Mouse (Mus musculus): Measurements from ENCODE around the gene Crlf2. TPM values are rescaled to one million over a fixed set of nuclear protein-coding genes. Genes with fewer than 3 reads are reported as not detected.

The Crlf2 gene
- 10 to 100 TPM; 24.3 to 26.5 TPM for total RNA-seq (2021)
- long read RNA-seq, experiment 1, partial matches to known transcripts: 4 of 13 reads
- long read RNA-seq, experiment 1, other reads (novel, unspliced or antisense): 3 of 13 reads
- long read RNA-seq, experiment 2, partial matches to known transcripts: 7 of 11 reads
- long read RNA-seq, experiment 2, other reads (novel, unspliced or antisense): 2 of 11 reads

GRCm38 (mm10) chr5:109558404-109559160 is at the start of gene Crlf2:
Gene Crlf2, minus strand, starts transcription at chr5:109558993.
- DNase-seq (ENCODE audit: low spot score in 2 of 2): peak; percentile 91 to 92
- H3K27ac ChIP-seq: peak within 1 kb of the TSS; percentile 98
- peak within 1 kb of the TSS; percentile 71 for H3K4me3 ChIP-seq
- TF ChIP-seq CTCF (conservative IDR thresholded peaks at IDR 0.05): no peak

DNA sequence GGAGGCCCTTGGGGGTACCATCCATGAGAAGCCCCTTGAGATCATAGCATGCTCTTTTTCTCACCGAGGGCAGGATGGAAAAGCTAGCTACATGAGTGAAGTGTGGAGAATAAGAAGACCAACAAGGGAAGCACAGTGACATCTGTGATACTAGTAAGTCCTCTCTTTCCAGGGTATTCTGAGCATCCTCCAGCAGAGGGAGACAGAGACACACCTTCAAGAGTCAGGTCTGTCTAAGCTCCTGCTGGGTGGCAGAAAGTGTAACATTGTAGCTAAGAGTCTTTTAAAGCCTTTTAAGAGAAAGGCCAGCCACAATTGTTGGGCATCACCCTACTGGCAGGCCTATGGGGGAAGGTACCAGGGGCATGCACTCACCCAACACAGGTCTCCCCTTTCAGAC is 43.8 kb upstream of the Crlf2 start:
- DNase-seq (ENCODE audit: low spot score in 2 of 2): no peak

DNA sequence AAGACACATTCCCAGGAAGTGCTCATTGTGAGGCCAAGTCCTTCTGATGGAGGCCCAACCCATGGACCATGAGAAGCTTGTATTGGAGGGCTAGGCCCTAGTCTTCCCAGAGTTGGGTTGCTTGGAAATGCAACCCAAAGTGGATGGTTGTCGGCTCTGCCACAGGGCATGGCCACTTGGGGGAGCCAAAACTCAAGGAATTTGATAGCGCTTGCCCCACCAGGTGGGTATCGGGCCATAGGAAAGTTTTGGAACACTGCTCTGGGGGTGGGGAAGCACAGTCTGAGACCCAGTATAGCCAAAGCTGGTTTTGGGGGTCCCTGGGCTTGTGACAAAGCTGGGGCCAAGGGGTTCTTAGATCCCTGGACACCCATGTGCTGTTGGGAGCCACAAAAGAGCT is 42.3 kb upstream of the Crlf2 start:
- no peak overlapping the region for H3K27ac ChIP-seq
- DNase-seq (ENCODE audit: low spot score in 2 of 2): peak in 1 of 2 experiments; percentile 10
- no peak overlapping the region for H3K4me3 ChIP-seq
- peak; percentile 68 for TF ChIP-seq CTCF (conservative IDR thresholded peaks at IDR 0.05)

More for the DNA sequence above, 43.8 kb upstream of the Crlf2 start:
- TF ChIP-seq CTCF (conservative IDR thresholded peaks at IDR 0.05): peak; percentile 69
- Histone ChIP-seq H3K27ac (no peak overlapping the region), H3K4me3 (no peak overlapping the region)

DNA sequence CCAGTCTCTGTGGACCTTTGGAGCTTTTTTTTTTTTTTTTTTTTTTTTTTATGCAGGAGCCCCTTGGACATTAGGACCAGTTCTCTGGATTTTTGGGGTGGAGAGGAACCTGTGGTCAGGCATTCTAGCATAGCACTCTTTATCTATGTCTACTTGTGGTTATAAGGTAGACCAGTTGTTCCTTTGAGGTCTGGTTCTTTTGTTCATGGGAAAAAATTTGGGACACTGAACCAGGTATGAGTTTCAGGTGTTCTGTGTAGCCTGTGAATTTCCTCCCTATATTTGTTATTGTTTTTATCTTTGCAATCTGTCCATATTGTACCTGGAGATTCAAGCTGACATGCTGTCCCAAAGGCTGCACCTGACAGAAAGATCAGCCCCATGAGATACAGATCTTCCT is 40.1 kb upstream of the Crlf2 start:
- TF ChIP-seq CTCF (conservative IDR thresholded peaks at IDR 0.05): no peak
- no peak overlapping the region for H3K4me3 ChIP-seq
- no peak for DNase-seq (ENCODE audit: low spot score in 2 of 2)
- H3K27ac ChIP-seq: no peak overlapping the region

DNA sequence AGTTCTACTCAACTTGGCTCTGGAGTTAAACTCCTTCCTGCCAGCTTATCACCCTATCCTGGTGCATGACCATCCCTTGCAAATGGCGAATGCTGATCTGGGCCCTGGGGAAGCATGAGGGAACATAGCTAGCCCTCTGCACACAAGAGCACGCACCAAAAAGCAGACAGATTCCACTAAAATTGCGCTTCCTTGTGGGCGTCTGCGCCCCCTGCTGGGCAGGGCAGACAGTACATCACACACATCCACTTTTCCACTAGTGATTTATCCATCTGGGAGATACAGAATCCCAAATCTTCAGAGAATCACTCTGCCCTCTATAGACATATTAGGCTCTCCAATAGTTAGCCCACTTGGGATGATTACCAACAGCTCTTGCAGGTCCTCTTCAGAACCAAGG is 37.9 kb upstream of the Crlf2 start:
- peak; percentile 71 for TF ChIP-seq CTCF (conservative IDR thresholded peaks at IDR 0.05)
- no peak for DNase-seq (ENCODE audit: low spot score in 2 of 2)
- no peak overlapping the region for H3K4me3 ChIP-seq
- no peak overlapping the region for H3K27ac ChIP-seq

GRCm38 (mm10) chr5:109562829-109563228 is 4.0 kb upstream of the Crlf2 start:
- no peak for DNase-seq (ENCODE audit: low spot score in 2 of 2)
- no peak for TF ChIP-seq CTCF (conservative IDR thresholded peaks at IDR 0.05)
- Histone ChIP-seq H3K27ac (no peak overlapping the region), H3K4me3 (no peak overlapping the region)

DNA sequence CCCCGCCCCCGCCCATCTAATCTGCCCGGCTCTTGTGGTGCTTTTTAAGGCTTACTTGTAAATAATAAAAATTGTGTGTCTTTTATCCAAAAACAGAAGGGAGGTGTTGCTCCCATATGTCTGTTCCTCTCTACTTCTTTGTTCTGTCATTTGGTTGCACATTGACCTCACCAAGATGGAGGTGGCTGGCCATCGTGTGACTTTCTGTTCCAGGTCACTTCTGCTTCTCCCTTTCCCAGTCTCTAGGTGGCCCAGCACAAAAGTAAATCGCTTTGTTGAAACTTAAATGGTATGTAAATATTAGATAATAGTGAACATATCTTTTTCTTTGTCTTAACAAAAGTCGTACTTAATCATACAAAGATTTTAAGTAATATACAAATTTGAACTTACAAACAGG is 398 bp upstream of the Crlf2 start:
- H3K4me3 ChIP-seq: peak overlapping the region; percentile 71
- TF ChIP-seq CTCF (conservative IDR thresholded peaks at IDR 0.05): no peak; the same call in 1 of the 2 replicates
- peak overlapping the region; percentile 98; the same call in 1 of the 2 replicates for H3K27ac ChIP-seq
- no peak for DNase-seq (ENCODE audit: low spot score in 2 of 2)

GRCm38 (mm10) chr5:109558123-109558403 is 730 bp downstream of the Crlf2 start:
- no peak for DNase-seq (ENCODE audit: low spot score in 2 of 2)

GRCm38 (mm10) chr5:109557321-109558122 is 1.3 kb downstream of the Crlf2 start:
- no peak for TF ChIP-seq CTCF (conservative IDR thresholded peaks at IDR 0.05)
- peak in 1 of 2 experiments; percentile 97 for DNase-seq (ENCODE audit: low spot score in 2 of 2)
- Histone ChIP-seq H3K27ac (peak overlapping the region; percentile 98), H3K4me3 (peak overlapping the region; percentile 71)

More at GRCm38 (mm10) chr5:109558123-109558403, 730 bp downstream of the Crlf2 start:
- H3K4me3 ChIP-seq: peak overlapping the region; percentile 71
- peak overlapping the region; percentile 98 for H3K27ac ChIP-seq
- TF ChIP-seq CTCF (conservative IDR thresholded peaks at IDR 0.05): no peak

- DNase-seq (ENCODE audit: low spot score in 2 of 2): peak; percentile 91 to 97
- peak overlapping the region; percentile 98 for H3K27ac ChIP-seq
- no peak for TF ChIP-seq CTCF (conservative IDR thresholded peaks at IDR 0.05)
- H3K4me3 ChIP-seq: peak overlapping the region; percentile 71
These were observed 2.0 kb downstream of the Crlf2 start for GRCm38 (mm10) chr5:109556591-109557320.

DNA sequence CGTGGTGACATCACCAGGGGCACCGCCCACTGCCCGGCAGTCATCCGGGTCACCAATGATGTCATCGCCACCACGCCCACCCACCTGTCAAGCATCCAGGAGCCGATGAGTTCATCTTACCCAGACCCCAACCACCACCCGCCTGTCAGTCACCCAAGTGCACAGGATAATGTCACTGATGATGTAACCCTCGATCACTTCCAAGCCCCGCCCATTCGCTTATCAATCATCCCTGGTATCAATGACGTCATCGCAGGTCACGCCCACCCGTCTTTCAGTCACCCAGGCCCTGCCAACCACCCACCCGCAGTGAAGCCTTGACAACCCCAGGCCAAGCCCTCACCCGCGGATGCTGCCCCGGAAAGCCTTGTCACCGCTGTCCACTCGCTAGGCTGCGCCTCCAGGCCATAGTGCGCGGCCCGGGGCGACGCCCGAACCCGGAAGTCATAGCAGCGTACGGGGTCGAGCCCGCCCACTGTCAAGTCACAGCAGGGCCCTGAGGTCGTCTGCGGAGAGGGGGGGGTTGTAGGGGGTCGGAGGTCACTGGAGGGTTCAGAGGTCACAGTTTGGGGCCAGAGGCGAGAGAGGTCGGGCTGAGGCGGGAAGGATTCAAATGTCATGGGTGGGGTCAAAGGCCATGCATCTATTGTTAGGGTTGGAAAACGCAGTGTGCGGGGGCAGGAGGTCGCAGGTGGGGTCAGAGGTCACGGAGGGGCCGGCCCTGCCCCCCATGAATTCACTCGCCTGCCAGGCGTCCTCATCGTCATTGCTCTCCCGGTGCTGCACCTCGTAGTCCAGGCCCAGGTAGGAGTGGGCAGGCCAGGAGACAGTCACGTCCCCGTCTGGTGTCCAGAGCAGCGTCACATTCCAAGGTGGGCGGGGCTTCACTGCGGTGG is 2.9 kb downstream of the Crlf2 start:
- Histone ChIP-seq H3K27ac (peak overlapping the region; percentile 98), H3K4me3 (peak overlapping the region; percentile 71)
- DNase-seq (ENCODE audit: low spot score in 2 of 2): peak; percentile 22 to 47
- no peak for TF ChIP-seq CTCF (conservative IDR thresholded peaks at IDR 0.05)

Data from layer of hippocampus, adult 2 months (tissue).